Mouse (Mus musculus) limb, embryonic 11.5 days (tissue): ENCODE data around the gene Atg9b. TPM values are rescaled to one million over a fixed set of nuclear protein-coding genes. Genes with fewer than 3 reads are reported as not detected.

Experiments
- ATAC-seq: fragments of 200-750 bp; cut with Nextera tagmentation; 2 replicates; pipeline ENCODE4 v1.8.0; 2017; ENCODE audit warnings: low read depth; ENCODE audit not compliant: insufficient number of reproducible peaks, low FRiP score, low TSS enrichment
- DNase-seq: peaks from one replicate; pipeline ENCODE4 v3.0.0-alpha.2; 2015; ENCODE audit warnings: low spot score
- H3K27ac ChIP-seq: fragments of 300-500 bp; sonication (generic); replicated peaks from 2 replicates; pipeline ENCODE4 v1.5.1; 2014; ENCODE audit warnings: low read depth, mild to moderate bottlenecking, low read length
- H3K27me3 ChIP-seq: fragments of 300-500 bp; sonication (generic); 2 replicates; pipeline ENCODE4 v1.6.1; 2014; ENCODE audit warnings: mild to moderate bottlenecking, low read length, mixed read lengths; ENCODE audit not compliant: control insufficient read depth, insufficient read depth
- H3K36me3 ChIP-seq: fragments of 300-500 bp; sonication (generic); 2 replicates; pipeline ENCODE4 v1.6.1; 2014; ENCODE audit warnings: mild to moderate bottlenecking, low read length, moderate library complexity, mixed read lengths; ENCODE audit not compliant: control insufficient read depth, insufficient read depth
- H3K4me1 ChIP-seq: fragments of 300-500 bp; sonication (generic); 2 replicates; pipeline ENCODE4 v1.6.1; 2014; ENCODE audit warnings: low read length, mixed read lengths; ENCODE audit not compliant: control insufficient read depth, insufficient read depth
- H3K4me2 ChIP-seq: fragments of 300-500 bp; sonication (generic); 2 replicates; pipeline ENCODE4 v1.6.1; 2014; ENCODE audit warnings: low read depth, mild to moderate bottlenecking, moderate library complexity; ENCODE audit not compliant: severe bottlenecking
- H3K4me3 ChIP-seq: fragments of 300-500 bp; sonication (generic); 2 replicates; pipeline ENCODE4 v1.5.1; 2014; ENCODE audit warnings: low read depth, low read length
- H3K9ac ChIP-seq: fragments of 300-500 bp; sonication (generic); 2 replicates; pipeline ENCODE4 v1.6.1; 2014; ENCODE audit warnings: mild to moderate bottlenecking, low read length
- H3K9me3 ChIP-seq: fragments of 300-500 bp; sonication (generic); 2 replicates; pipeline ENCODE4 v1.6.1; 2016; ENCODE audit warnings: low read length; ENCODE audit not compliant: control insufficient read depth
- WGBS: fragments of 180-500 bp; shearing (Covaris S2); extraction: QIAGEN DNeasy Blood & Tissue Kit; methylation state at CpG from one replicate; pipeline ENCODE4 v1.1.7; 2014; 5-methylcytosine and 5-hydroxymethylcytosine counted together
- polyA plus RNA-seq: library from polyadenylated mRNA; unstranded; fragments of >200 nt; fragmentation: Nextera tagmentation; extraction: Ambion mirVana; gene quantifications from 2 replicates; pipeline ENCODE4 v1.2.1, GENCODE M21; 2014

The Atg9b gene
- 0.35 and 1.2 TPM in 2 replicates for polyA plus RNA-seq

- no peak within 1 kb of the TSS for H3K9ac ChIP-seq
- H3K36me3 ChIP-seq = no peaks in the 10 kb centered on the region
- no peak within 1 kb of the TSS for H3K4me2 ChIP-seq
- no peak within 1 kb of the TSS for H3K27ac ChIP-seq
- DNase-seq (no peak), ATAC-seq (no peak)
- H3K4me1 ChIP-seq = peaks cover 12% of the 10 kb centered on the region; the same call in 1 of the 2 replicates
- H3K4me3 ChIP-seq = no peak within 1 kb of the TSS
- 89% methylated on average over 7 of the region's 7 CpGs for WGBS
- no peaks in the 10 kb centered on the region for H3K9me3 ChIP-seq
- H3K27me3 ChIP-seq = 0 out of 2 replicates have a peak, but pooled peaks cover 5% of the 10 kb centered on the region
Observed at GRCm38 (mm10) chr5:24391864-24392263, at the start of gene Atg9b. Atg9b (minus strand) TSS chr5:24392143.

GRCm38 (mm10) chr5:24441187-24441586 is 49.2 kb upstream of the Atg9b start:
- ATAC-seq = no peak
- H3K36me3 ChIP-seq = peaks cover 23% of the 10 kb centered on the region
- peaks cover 5% of the 10 kb centered on the region for H3K4me1 ChIP-seq
- 94% methylated on average over 8 of the region's 8 CpGs for WGBS
- no peak overlapping the region for H3K27ac ChIP-seq
- no peaks in the 10 kb centered on the region for H3K27me3 ChIP-seq
- H3K4me3 ChIP-seq = no peak overlapping the region
- H3K4me2 ChIP-seq = no peak overlapping the region
- no peak for DNase-seq
- no peaks in the 10 kb centered on the region for H3K9me3 ChIP-seq
- no peak overlapping the region for H3K9ac ChIP-seq

- no peak for DNase-seq
- no peak overlapping the region for H3K4me2 ChIP-seq
- no peaks in the 10 kb centered on the region for H3K4me1 ChIP-seq
- ATAC-seq = no peak
- H3K9ac ChIP-seq = no peak overlapping the region
- H3K9me3 ChIP-seq = no peaks in the 10 kb centered on the region
- no peak overlapping the region for H3K4me3 ChIP-seq
- 89% methylated on average over 8 of the region's 8 CpGs for WGBS
- no peak overlapping the region for H3K27ac ChIP-seq
- H3K36me3 ChIP-seq = peaks cover 40% of the 10 kb centered on the region
- no peaks in the 10 kb centered on the region for H3K27me3 ChIP-seq
Observed at GRCm38 (mm10) chr5:24433993-24434392, 42.0 kb upstream of the Atg9b start.

- Histone ChIP-seq H3K4me1 (peaks cover 38% of the 10 kb centered on the region), H3K9me3 (no peaks in the 10 kb centered on the region), H3K9ac (no peak overlapping the region), H3K4me2 (peak overlapping the region; percentile 87; the same call in 1 of the 2 replicates), H3K4me3 (no peak overlapping the region), H3K27me3 (no peaks in the 10 kb centered on the region), H3K27ac (no peak overlapping the region), H3K36me3 (peaks cover 23% of the 10 kb centered on the region)
- 8% methylated on average over 9 of the region's 9 CpGs for WGBS
- ATAC-seq (no peak), DNase-seq (peak; percentile 28)
Observed at GRCm38 (mm10) chr5:24428596-24428995, 36.7 kb upstream of the Atg9b start.

GRCm38 (mm10) chr5:24427981-24428402 is 36.0 kb upstream of the Atg9b start:
- 2% methylated on average over 14 of the region's 15 CpGs for WGBS
- H3K9ac ChIP-seq = no peak overlapping the region
- no peak overlapping the region; the same call in 1 of the 2 replicates for H3K27ac ChIP-seq
- DNase-seq = peak; percentile 62
- H3K4me2 ChIP-seq = peak overlapping the region; percentile 87; the same call in 1 of the 2 replicates
- no peaks in the 10 kb centered on the region for H3K9me3 ChIP-seq
- peaks cover 21% of the 10 kb centered on the region for H3K36me3 ChIP-seq
- peaks cover 39% of the 10 kb centered on the region for H3K4me1 ChIP-seq
- H3K4me3 ChIP-seq = no peak overlapping the region
- ATAC-seq = no peak
- H3K27me3 ChIP-seq = no peaks in the 10 kb centered on the region

GRCm38 (mm10) chr5:24427285-24427633 is 35.3 kb upstream of the Atg9b start:
- DNase-seq = no peak
- no peak overlapping the region for H3K9ac ChIP-seq
- no peaks in the 10 kb centered on the region for H3K27me3 ChIP-seq
- peaks cover 42% of the 10 kb centered on the region for H3K4me1 ChIP-seq
- no peak overlapping the region for H3K27ac ChIP-seq
- no peak overlapping the region for H3K4me3 ChIP-seq
- no peak for ATAC-seq
- WGBS = 9% methylated on average over 12 of the region's 12 CpGs
- H3K36me3 ChIP-seq = peaks cover 17% of the 10 kb centered on the region
- no peaks in the 10 kb centered on the region for H3K9me3 ChIP-seq
- peak overlapping the region; percentile 87 for H3K4me2 ChIP-seq

- no peak overlapping the region for H3K27ac ChIP-seq
- no peaks in the 10 kb centered on the region for H3K9me3 ChIP-seq
- ATAC-seq (no peak; the same call in 1 of the 2 replicates), DNase-seq (no peak)
- peak overlapping the region; percentile 52 for H3K4me3 ChIP-seq
- WGBS = 3% methylated on average over 9 of the region's 9 CpGs
- H3K27me3 ChIP-seq = no peaks in the 10 kb centered on the region
- H3K9ac ChIP-seq = no peak overlapping the region; the same call in 1 of the 2 replicates
- H3K4me1 ChIP-seq = peaks cover 42% of the 10 kb centered on the region
- H3K4me2 ChIP-seq = peak overlapping the region; percentile 87
- H3K36me3 ChIP-seq = peaks cover 13% of the 10 kb centered on the region
Observed at GRCm38 (mm10) chr5:24426556-24427284, 34.8 kb upstream of the Atg9b start.

GRCm38 (mm10) chr5:24426037-24426432 is 34.1 kb upstream of the Atg9b start:
- DNase-seq (peak; percentile 58), ATAC-seq (peak; percentile 14; the same call in 1 of the 2 replicates)
- no peak overlapping the region for H3K9ac ChIP-seq
- 1% methylated on average over 10 of the region's 10 CpGs for WGBS
- H3K4me3 ChIP-seq = peak overlapping the region; percentile 52
- H3K9me3 ChIP-seq = no peaks in the 10 kb centered on the region
- H3K27me3 ChIP-seq = no peaks in the 10 kb centered on the region
- peaks cover 42% of the 10 kb centered on the region for H3K4me1 ChIP-seq
- no peak overlapping the region for H3K27ac ChIP-seq
- H3K4me2 ChIP-seq = peak overlapping the region; percentile 87
- peaks cover 8% of the 10 kb centered on the region; the same call in 1 of the 2 replicates for H3K36me3 ChIP-seq
